Mouse (Mus musculus): Measurements from ENCODE around the gene Fam107a. TPM values are rescaled to one million over a fixed set of nuclear protein-coding genes. Genes with fewer than 3 reads are reported as not detected.

Fam107a gene
- polyA plus RNA-seq, 1 experiment from 2014 or later = 1.6 TPM

GRCm38 (mm10) chr14:8246878-8247277, 70.9 kb downstream of the Fam107a start:
- peaks cover 12% of the 10 kb centered on the region for H3K4me1 ChIP-seq
- no peak overlapping the region for H3K4me3 ChIP-seq
- H3K36me3 ChIP-seq (replicated peaks) = no peaks in the 10 kb centered on the region
- H3K27ac ChIP-seq (replicated peaks) = no peak overlapping the region
- H3K27me3 ChIP-seq (replicated peaks; ENCODE audit: low read depth, poor library complexity, severe bottlenecking) = no peaks in the 10 kb centered on the region
- no peaks in the 10 kb centered on the region for H3K9me3 ChIP-seq
- no peak for DNase-seq (ENCODE audit: low spot score)
- 87% methylated on average over 8 of the region's 8 CpGs for WGBS

Other genes with a start within 250 kb of the Fam107a start
- 57.0 and 61.5 TPM in 2 replicates for gene Rpp14, start 237.7 kb downstream of the Fam107a start, polyA plus RNA-seq (2016; fragmentation: Nextera tagmentation; extraction: Ambion mirVana)
- gene Pxk, start 219.8 kb downstream of the Fam107a start, polyA plus RNA-seq (2016; fragmentation: Nextera tagmentation; extraction: Ambion mirVana) = 17.3 and 17.4 TPM in 2 replicates
- gene Pdhb, start 145.0 kb downstream of the Fam107a start, polyA plus RNA-seq (2016; fragmentation: Nextera tagmentation; extraction: Ambion mirVana) = 200 and 214 TPM in 2 replicates
- 6.3 and 8.3 TPM in 2 replicates for gene Kctd6, start 103.9 kb downstream of the Fam107a start, polyA plus RNA-seq (2016; fragmentation: Nextera tagmentation; extraction: Ambion mirVana)
- not detected in 2 replicates for gene Acox2, start 58.7 kb downstream of the Fam107a start, polyA plus RNA-seq (2016; fragmentation: Nextera tagmentation; extraction: Ambion mirVana)
- 0.24 and 0.42 TPM in 2 replicates for gene Oit1, start 60.7 kb upstream of the Fam107a start, polyA plus RNA-seq (2016; fragmentation: Nextera tagmentation; extraction: Ambion mirVana)